Mouse (Mus musculus) CH12.LX (cell line): ENCODE data around the gene Lsr. TPM values are rescaled to one million over a fixed set of nuclear protein-coding genes. Genes with fewer than 3 reads are reported as not detected.

Experiments
- DNase-seq: peaks from one replicate; pipeline ENCODE4 v3.0.0-alpha.2; 2013; ENCODE audit errors: extremely low read depth
- H3K27ac ChIP-seq: 2 replicates; pipeline ENCODE4 v1.5.1; 2012; ENCODE audit warnings: low read depth, mild to moderate bottlenecking, control low read depth, moderate library complexity; ENCODE audit not compliant: insufficient read depth
- H3K27me3 ChIP-seq: replicated peaks from 2 replicates; pipeline ENCODE3; 2012; ENCODE audit warnings: inconsistent platforms
- H3K36me3 ChIP-seq, 2 experiments: replicated peaks in 1 of 2; 2 replicates each; pipeline versions ENCODE3 to v1.6.1; 2012; ENCODE audit warnings: inconsistent platforms in 1 of 2, low read length in 1 of 2, mild to moderate bottlenecking in 1 of 2, mixed read lengths in 1 of 2, moderate library complexity in 1 of 2; ENCODE audit not compliant: control insufficient read depth in 1 of 2, insufficient read depth in 1 of 2
- H3K4me1 ChIP-seq, 2 experiments: 2 replicates each; pipeline ENCODE4 v1.6.1; 2012; ENCODE audit warnings: inconsistent platforms in 1 of 2, moderate library complexity in 1 of 2; ENCODE audit not compliant: insufficient read depth in 2 of 2, control insufficient read depth in 1 of 2
- H3K4me2 ChIP-seq: 2 replicates; pipeline ENCODE4 v1.6.1; 2012; ENCODE audit warnings: low read depth, mild to moderate bottlenecking, control low read depth; ENCODE audit not compliant: poor library complexity, insufficient read depth, severe bottlenecking
- H3K4me3 ChIP-seq, 3 experiments: fragments of 150-350 bp in 1 of 3; sonication (generic) in 1 of 3; replicated peaks in 1 of 3; 2 replicates each; pipeline versions ENCODE3 to v1.5.1; 2011 to 2012; ENCODE audit warnings: low read depth in 2 of 3, low read length in 2 of 3, mild to moderate bottlenecking in 2 of 3, moderate library complexity in 2 of 3, control low read depth in 1 of 3, improper control_type of control experiment in 1 of 3, inconsistent platforms in 1 of 3, mixed read lengths in 1 of 3; ENCODE audit not compliant: poor library complexity in 1 of 3
- H3K79me2 ChIP-seq: replicated peaks from 2 replicates; pipeline ENCODE4 v1.6.1; 2012; ENCODE audit warnings: mild to moderate bottlenecking, moderate library complexity; ENCODE audit not compliant: control insufficient read depth, poor library complexity, insufficient read depth, severe bottlenecking; ENCODE audit errors: extremely low read depth
- H3K9ac ChIP-seq: 2 replicates; pipeline ENCODE4 v1.6.1; 2012; ENCODE audit warnings: low read depth, mild to moderate bottlenecking, control low read depth, moderate library complexity; ENCODE audit not compliant: insufficient read depth
- H3K9me3 ChIP-seq: replicated peaks from 2 replicates; pipeline ENCODE3; 2012; ENCODE audit warnings: low read length, inconsistent platforms, mixed read lengths
- BHLHE40 ChIP-seq: IDR thresholded peaks from 2 replicates; pipeline ENCODE4 v1.6.1; 2011; ENCODE audit warnings: mild to moderate bottlenecking, low read depth, low read length, improper control_type of control experiment
- CHD2 ChIP-seq: IDR thresholded peaks from 2 replicates; pipeline ENCODE4 v1.6.1; 2011; ENCODE audit warnings: low read length, improper control_type of control experiment
- E2F4 ChIP-seq: IDR thresholded peaks from 2 replicates; pipeline ENCODE4 v1.6.1; 2011; ENCODE audit warnings: low read depth, low read length, improper control_type of control experiment; ENCODE audit not compliant: insufficient replicate concordance
- ETS1 ChIP-seq: conservative IDR thresholded peaks from 2 replicates; pipeline ENCODE4 v1.6.1; 2012; ENCODE audit warnings: low read depth, mild to moderate bottlenecking, inconsistent platforms, low read length, improper control_type of control experiment, moderate library complexity
- GABPA ChIP-seq: IDR thresholded peaks from 2 replicates; pipeline ENCODE4 v1.6.1; 2012; ENCODE audit warnings: low read depth, low read length, improper control_type of control experiment, inconsistent platforms; ENCODE audit not compliant: insufficient replicate concordance
- HCFC1 ChIP-seq: IDR thresholded peaks from 2 replicates; pipeline ENCODE4 v1.6.1; 2012; ENCODE audit warnings: low read depth, mild to moderate bottlenecking, inconsistent platforms, low read length, improper control_type of control experiment
- IRF4 ChIP-seq: IDR thresholded peaks from 2 replicates; pipeline ENCODE4 v1.6.1; 2014; ENCODE audit warnings: low read depth, mild to moderate bottlenecking, inconsistent platforms, low read length, improper control_type of control experiment
- KAT2A ChIP-seq: IDR thresholded peaks from 2 replicates; pipeline ENCODE4 v1.6.1; 2012; ENCODE audit warnings: low read length, improper control_type of control experiment, inconsistent platforms; ENCODE audit not compliant: insufficient replicate concordance
- MAX ChIP-seq: IDR thresholded peaks from 2 replicates; pipeline ENCODE4 v1.6.1; 2011; ENCODE audit warnings: low read length, improper control_type of control experiment
- MAZ ChIP-seq: IDR thresholded peaks from 2 replicates; pipeline ENCODE4 v1.6.1; 2012; ENCODE audit warnings: low read depth, mild to moderate bottlenecking, inconsistent platforms, low read length, improper control_type of control experiment, moderate library complexity
- MEF2A ChIP-seq: IDR thresholded peaks from 2 replicates; pipeline ENCODE4 v1.6.1; 2014; ENCODE audit warnings: low read depth, mild to moderate bottlenecking, inconsistent platforms, low read length, improper control_type of control experiment, borderline replicate concordance
- NRF1 ChIP-seq: IDR thresholded peaks from 2 replicates; pipeline ENCODE4 v1.6.1; 2014; ENCODE audit warnings: low read depth, mild to moderate bottlenecking, inconsistent platforms, low read length, improper control_type of control experiment, moderate library complexity
- PAX5 ChIP-seq: IDR thresholded peaks from 2 replicates; pipeline ENCODE4 v1.6.1; 2012; ENCODE audit warnings: low read length, inconsistent platforms, mixed read lengths
- POLR2A ChIP-seq: IDR thresholded peaks from 2 replicates; pipeline ENCODE4 v1.6.1; 2011; ENCODE audit warnings: low read depth, mild to moderate bottlenecking, improper control_type of control experiment, low read length
- RCOR1 ChIP-seq: conservative IDR thresholded peaks from 2 replicates; pipeline ENCODE4 v1.6.1; 2012; ENCODE audit warnings: low read depth, mild to moderate bottlenecking, inconsistent platforms, low read length, improper control_type of control experiment
- SIN3A ChIP-seq: IDR thresholded peaks from 2 replicates; pipeline ENCODE4 v1.6.1; 2012; ENCODE audit warnings: low read length, improper control_type of control experiment, inconsistent platforms
- TCF12 ChIP-seq: IDR thresholded peaks from 2 replicates; pipeline ENCODE4 v1.6.1; 2014; ENCODE audit warnings: low read depth, mild to moderate bottlenecking, inconsistent platforms, low read length, improper control_type of control experiment
- UBTF ChIP-seq: IDR thresholded peaks from 2 replicates; pipeline ENCODE4 v1.6.1; 2012; ENCODE audit warnings: low read depth, mild to moderate bottlenecking, inconsistent platforms, low read length, improper control_type of control experiment, moderate library complexity
- USF1 ChIP-seq: IDR thresholded peaks from 2 replicates; pipeline ENCODE4 v1.6.1; 2014; ENCODE audit warnings: low read depth, mild to moderate bottlenecking, inconsistent platforms, low read length, improper control_type of control experiment
- USF2 ChIP-seq: conservative IDR thresholded peaks from 2 replicates; pipeline ENCODE4 v1.6.1; 2011; ENCODE audit warnings: low read depth, low read length, improper control_type of control experiment
- ZKSCAN1 ChIP-seq: IDR thresholded peaks from 2 replicates; pipeline ENCODE4 v1.6.1; 2012; ENCODE audit warnings: low read depth, inconsistent platforms, low read length, improper control_type of control experiment, borderline replicate concordance
- dilution Hi-C: fragments of 300-500 bp; cut with MboI; formaldehyde crosslinking; loops from 2 replicates; pipeline ENCODE4 v1.14.3; 2020; ENCODE audit warnings: low sequenced_read_pairs; ENCODE audit not compliant: extremely low pct_unique_long_range_greater_than_20kb, extremely low pct_ligation_motif_present
- in situ Hi-C: fragments of 300-500 bp; cut with MboI; formaldehyde crosslinking; loops from 3 replicates; pipeline ENCODE4 v1.14.3; 2019; ENCODE audit warnings: low sequenced_read_pairs, low pct_ligation_motif_present, low pct_unique_long_range_greater_than_20kb, mixed read lengths
- polyA plus RNA-seq: library from polyadenylated mRNA; unstranded; fragments of >175 nt; gene quantifications from 2 replicates; pipeline ENCODE4 v1.2.1, GENCODE M21; 2012; ENCODE audit warnings: low read depth; ENCODE audit not compliant: insufficient read length
- total RNA-seq, 2 experiments: library from RNA; depleted of rRNA; stranded (reverse); fragments of 300-350 nt in 1 of 2; fragments of >200 nt in 1 of 2; gene quantifications; 2 replicates each; pipeline ENCODE4 v1.2.3; 2012 to 2014

Lsr gene
- total and polyA plus RNA-seq, 3 experiments = 0.12 to 0.13 TPM; not detected in 1

GRCm38 (mm10) chr7:30914732-30915131 is 58.5 kb downstream of the Lsr start, which contains the start of gene Mag:
Gene Mag, minus strand, starts transcription at chr7:30914873.
- Histone ChIP-seq H3K4me3 (no peak within 1 kb of the TSS), H3K79me2 (no peaks in the 10 kb centered on the region), H3K27me3 (no peaks in the 10 kb centered on the region), H3K9ac (no peak within 1 kb of the TSS), H3K36me3 (no peaks in the 10 kb centered on the region), H3K4me2 (no peak within 1 kb of the TSS), H3K4me1 (peaks cover 5 to 12% of the 10 kb centered on the region in 2 experiments; a peak in 3 of 4 replicates), H3K27ac (no peak within 1 kb of the TSS), H3K9me3 (no peaks in the 10 kb centered on the region)
- no peak for TF ChIP-seq ZKSCAN1
- no peak for TF ChIP-seq MEF2A
- no peak for TF ChIP-seq USF1
- TF ChIP-seq POLR2A = no peak
- TF ChIP-seq BHLHE40 = no peak
- TF ChIP-seq IRF4 = no peak
- no peak for TF ChIP-seq PAX5
- TF ChIP-seq HCFC1 = no peak
- TF ChIP-seq TCF12 = no peak
- TF ChIP-seq KAT2A = no peak
- no peak for TF ChIP-seq USF2
- TF ChIP-seq ETS1 = no peak
- TF ChIP-seq GABPA = no peak
- no peak for TF ChIP-seq UBTF
- no peak for TF ChIP-seq MAX
- TF ChIP-seq E2F4 = no peak
- no peak for TF ChIP-seq CHD2
- TF ChIP-seq RCOR1 = no peak
- TF ChIP-seq NRF1 = no peak
- TF ChIP-seq SIN3A = no peak
- DNase-seq = no peak
- dilution Hi-C loops (no loop called here), in situ Hi-C loops (loop anchor here (5.0 kb wide), 1 partner anchor 37 kb away; no protein-coding TSS in a partner anchor)

- no peak overlapping the region for H3K4me2 ChIP-seq
- in situ Hi-C loops (loop anchor here (5.0 kb wide), 1 partner anchor 32 kb away; no protein-coding TSS in a partner anchor), dilution Hi-C loops (no loop called here)
These were observed 63.5 kb downstream of the Lsr start for GRCm38 (mm10) chr7:30909773-30910172.

More at GRCm38 (mm10) chr7:30909773-30910172, 63.5 kb downstream of the Lsr start:
- no peak for TF ChIP-seq MAZ
- no peak for TF ChIP-seq RCOR1
- no peak overlapping the region for H3K27ac ChIP-seq
- no peaks in the 10 kb centered on the region for H3K36me3 ChIP-seq
- DNase-seq = no peak
- peaks cover 0 to 8% of the 10 kb centered on the region in 2 experiments; a peak in 2 of 4 replicates for H3K4me1 ChIP-seq
- H3K4me3 ChIP-seq = no peak overlapping the region
- peaks cover 2% of the 10 kb centered on the region for H3K27me3 ChIP-seq
- no peak overlapping the region for H3K9ac ChIP-seq
- no peaks in the 10 kb centered on the region for H3K9me3 ChIP-seq
- no peaks in the 10 kb centered on the region for H3K79me2 ChIP-seq
